Mouse (Mus musculus) midbrain, embryonic 10.5 days (tissue): ENCODE results near the gene Elmsan1. TPM values are rescaled to one million over a fixed set of nuclear protein-coding genes. Genes with fewer than 3 reads are reported as not detected.
"Not testable (repeated sequence)": the region's sequence is repeated elsewhere in the genome, so short reads cannot be mapped to it uniquely, and the experiment has no call there.

Experiments used
- DNase-seq: peaks from one replicate; pipeline ENCODE4 v3.0.0-alpha.2; 2017; ENCODE audit warnings: low spot score
- H3K27ac ChIP-seq: fragments of 300-500 bp; sonication (generic); replicated peaks from 2 replicates; pipeline ENCODE4 v1.5.1; 2016; ENCODE audit warnings: mild to moderate bottlenecking
- H3K27me3 ChIP-seq: fragments of 300-500 bp; sonication (generic); 2 replicates; pipeline ENCODE4 v1.6.1; 2016; ENCODE audit warnings: low read depth, mild to moderate bottlenecking; ENCODE audit not compliant: poor library complexity, severe bottlenecking
- H3K36me3 ChIP-seq: fragments of 300-500 bp; sonication (generic); 2 replicates; pipeline ENCODE4 v1.6.1; 2016; ENCODE audit warnings: mild to moderate bottlenecking, moderate library complexity
- H3K4me1 ChIP-seq: fragments of 300-500 bp; sonication (generic); 2 replicates; pipeline ENCODE4 v1.6.1; 2016
- H3K4me3 ChIP-seq: fragments of 300-500 bp; sonication (generic); 2 replicates; pipeline ENCODE4 v1.5.1; 2016; ENCODE audit warnings: mild to moderate bottlenecking, moderate library complexity
- H3K9me3 ChIP-seq: fragments of 300-500 bp; sonication (generic); replicated peaks from 2 replicates; pipeline ENCODE4 v1.6.1; 2016; ENCODE audit warnings: mild to moderate bottlenecking
- WGBS: fragments of 180-500 bp; shearing (Covaris S2); methylation state at CpG from one replicate; pipeline ENCODE4 v1.1.7; 2016; 5-methylcytosine and 5-hydroxymethylcytosine counted together
- polyA plus RNA-seq: library from polyadenylated mRNA; unstranded; fragments of >200 nt; fragmentation: Nextera tagmentation; extraction: Ambion mirVana; gene quantifications from 2 replicates; pipeline ENCODE4 v1.2.1, GENCODE M21; 2016

The Elmsan1 gene
- polyA plus RNA-seq, 1 experiment from 2014 or later: 6.3 TPM

GRCm38 (mm10) chr12:84113676-84114075 is 105.0 kb downstream of the Elmsan1 start:
- Histone ChIP-seq H3K9me3 (no peaks in the 10 kb centered on the region), H3K27ac (peak overlapping the region; percentile 85; the same call in 1 of the 2 replicates), H3K4me3 (peak overlapping the region; percentile 78), H3K4me1 (peaks cover 13% of the 10 kb centered on the region), H3K27me3 (no peaks in the 10 kb centered on the region), H3K36me3 (no peaks in the 10 kb centered on the region)
- WGBS: 53% methylated on average over 6 of the region's 6 CpGs
- DNase-seq: no peak

- no peak for DNase-seq
- H3K9me3 ChIP-seq: no peaks in the 10 kb centered on the region
- WGBS: 93% methylated on average over 4 of the region's 4 CpGs
- H3K27me3 ChIP-seq: no peaks in the 10 kb centered on the region
- H3K4me3 ChIP-seq: no peak overlapping the region
- no peak overlapping the region for H3K27ac ChIP-seq
- peaks cover 13% of the 10 kb centered on the region for H3K4me1 ChIP-seq
- no peaks in the 10 kb centered on the region for H3K36me3 ChIP-seq
Measured at GRCm38 (mm10) chr12:84110814-84111213, 107.9 kb downstream of the Elmsan1 start.

- no peaks in the 10 kb centered on the region for H3K9me3 ChIP-seq
- H3K4me3 ChIP-seq: no peak overlapping the region
- no peak for DNase-seq
- H3K36me3 ChIP-seq: no peaks in the 10 kb centered on the region
- no peak overlapping the region for H3K27ac ChIP-seq
- WGBS: 72% methylated on average over 1 of the region's 1 CpGs
- no peaks in the 10 kb centered on the region for H3K27me3 ChIP-seq
- H3K4me1 ChIP-seq: peaks cover 6% of the 10 kb centered on the region
Measured at GRCm38 (mm10) chr12:84109924-84110323, 108.8 kb downstream of the Elmsan1 start.

- Histone ChIP-seq H3K9me3 (no peaks in the 10 kb centered on the region), H3K27ac (no peak overlapping the region), H3K27me3 (no peaks in the 10 kb centered on the region), H3K4me3 (no peak overlapping the region), H3K4me1 (no peaks in the 10 kb centered on the region), H3K36me3 (no peaks in the 10 kb centered on the region)
- no peak for DNase-seq
- 83% methylated on average over 1 of the region's 1 CpGs for WGBS
Measured at GRCm38 (mm10) chr12:84107692-84108091, 111.0 kb downstream of the Elmsan1 start.

- H3K27me3 ChIP-seq: peaks cover 5% of the 10 kb centered on the region
- H3K4me3 ChIP-seq: no peak overlapping the region
- H3K27ac ChIP-seq: no peak overlapping the region
- H3K9me3 ChIP-seq: no peaks in the 10 kb centered on the region
- 79% methylated on average over 3 of the region's 3 CpGs for WGBS
- DNase-seq: no peak
- H3K36me3 ChIP-seq: no peaks in the 10 kb centered on the region
- no peaks in the 10 kb centered on the region for H3K4me1 ChIP-seq
Measured at GRCm38 (mm10) chr12:84107012-84107411, 111.7 kb downstream of the Elmsan1 start.

GRCm38 (mm10) chr12:84101493-84101845 is 117.2 kb downstream of the Elmsan1 start:
- 65% methylated on average over 2 of the region's 2 CpGs for WGBS

GRCm38 (mm10) chr12:84100604-84101492 is 117.8 kb downstream of the Elmsan1 start, which contains the start of gene Acot6:
TSS of gene Acot6 (plus strand) at chr12:84100654.
- under 1% methylated on average over 80 of the region's 80 CpGs for WGBS
- H3K36me3 ChIP-seq, H3K9me3 ChIP-seq: not testable (repeated sequence)

More at GRCm38 (mm10) chr12:84101493-84101845, 117.2 kb downstream of the Elmsan1 start:
- no peak for DNase-seq
- peak overlapping the region; percentile 63 for H3K4me3 ChIP-seq
- H3K36me3 ChIP-seq: no peaks in the 10 kb centered on the region
- no peaks in the 10 kb centered on the region for H3K9me3 ChIP-seq
- H3K27me3 ChIP-seq: peaks cover 24% of the 10 kb centered on the region
- H3K27ac ChIP-seq: no peak overlapping the region; the same call in 1 of the 2 replicates
- peaks cover 9% of the 10 kb centered on the region for H3K4me1 ChIP-seq

GRCm38 (mm10) chr12:84100071-84100470 is 118.6 kb downstream of the Elmsan1 start:
- Histone ChIP-seq H3K4me1 (peaks cover 9% of the 10 kb centered on the region), H3K36me3 (no peaks in the 10 kb centered on the region), H3K27me3 (peaks cover 24% of the 10 kb centered on the region), H3K4me3 (no peak overlapping the region), H3K27ac (no peak overlapping the region), H3K9me3 (peaks cover 6% of the 10 kb centered on the region)
- no peak for DNase-seq
- WGBS: 81% methylated on average over 1 of the region's 1 CpGs

More at GRCm38 (mm10) chr12:84100604-84101492, 117.8 kb downstream of the Elmsan1 start, which contains the start of gene Acot6:
- DNase-seq: peak; percentile 65
- H3K27me3 ChIP-seq: peaks cover 24% of the 10 kb centered on the region
- H3K4me1 ChIP-seq: not testable (repeated sequence)
- H3K4me3 ChIP-seq: peak within 1 kb of the TSS; percentile 63
- H3K27ac ChIP-seq: peak within 1 kb of the TSS; percentile 82

GRCm38 (mm10) chr12:84099605-84100004 is 119.1 kb downstream of the Elmsan1 start:
- no peak overlapping the region for H3K4me3 ChIP-seq
- 95% methylated on average over 2 of the region's 2 CpGs for WGBS
- no peak overlapping the region for H3K27ac ChIP-seq
- peaks cover 6% of the 10 kb centered on the region for H3K9me3 ChIP-seq
- peaks cover 9% of the 10 kb centered on the region for H3K4me1 ChIP-seq
- DNase-seq: no peak
- no peaks in the 10 kb centered on the region for H3K36me3 ChIP-seq
- peaks cover 24% of the 10 kb centered on the region for H3K27me3 ChIP-seq

Other genes starting within 250 kb of the Elmsan1 start
- gene Heatr4, start 234.0 kb downstream of the Elmsan1 start, polyA plus RNA-seq: not detected in 2 replicates
- gene Acot2, start 231.0 kb downstream of the Elmsan1 start, polyA plus RNA-seq: 20.1 and 21.1 TPM in 2 replicates
- gene Acot1, start 209.4 kb downstream of the Elmsan1 start, polyA plus RNA-seq: 46.6 and 52.5 TPM in 2 replicates
- gene Acot4, start 180.5 kb downstream of the Elmsan1 start, polyA plus RNA-seq: 0.06 and 0.21 TPM in 2 replicates
- gene Gm49366, start 179.9 kb downstream of the Elmsan1 start, polyA plus RNA-seq: not detected in 2 replicates
- gene Acot3, start 166.7 kb downstream of the Elmsan1 start, polyA plus RNA-seq: 0.16 and 0.31 TPM in 2 replicates
- not detected in 2 replicates for gene Acot5, start 149.6 kb downstream of the Elmsan1 start, polyA plus RNA-seq
- 0.74 and 0.99 TPM in 2 replicates for gene Acot6, start 118.2 kb downstream of the Elmsan1 start, polyA plus RNA-seq
- 3.6 and 6.1 TPM in 2 replicates for gene Dnal1, start 104.5 kb downstream of the Elmsan1 start, polyA plus RNA-seq
- 2.1 and 3.3 TPM in 2 replicates for gene Pnma1, start 70.4 kb downstream of the Elmsan1 start, polyA plus RNA-seq
- gene Ptgr2, start 66.4 kb upstream of the Elmsan1 start, polyA plus RNA-seq: 19.9 and 21.6 TPM in 2 replicates
- gene Zfp410, start 98.0 kb upstream of the Elmsan1 start, polyA plus RNA-seq: 119 and 130 TPM in 2 replicates
- gene Coq6, start 142.8 kb upstream of the Elmsan1 start, polyA plus RNA-seq: 47.6 and 49.9 TPM in 2 replicates
- 5.9 and 8.0 TPM in 2 replicates for gene Fam161b, start 143.0 kb upstream of the Elmsan1 start, polyA plus RNA-seq
- 8.0 and 8.4 TPM in 2 replicates for gene Entpd5, start 190.1 kb upstream of the Elmsan1 start, polyA plus RNA-seq
- gene Bbof1, start 190.2 kb upstream of the Elmsan1 start, polyA plus RNA-seq: 0.94 and 1.1 TPM in 2 replicates
- 23.7 and 25.2 TPM in 2 replicates for gene Rnf113a2, start 198.3 kb upstream of the Elmsan1 start, polyA plus RNA-seq
- gene Aldh6a1, start 232.1 kb upstream of the Elmsan1 start, polyA plus RNA-seq: 16.5 and 20.2 TPM in 2 replicates
- gene Lin52, start 232.5 kb upstream of the Elmsan1 start, polyA plus RNA-seq: 31.4 and 37.4 TPM in 2 replicates